Mouse (Mus musculus) C2C12 (cell line): ENCODE data around the gene Foxo1. TPM values are rescaled to one million over a fixed set of nuclear protein-coding genes. Genes with fewer than 3 reads are reported as not detected.

Experiments
- H3K27me3 ChIP-seq: one replicate; pipeline ENCODE4 v1.6.1; 2011; ENCODE audit not compliant: control insufficient read depth, insufficient read depth, insufficient read length
- H3K36me3 ChIP-seq: one replicate; pipeline ENCODE4 v1.6.1; 2011; ENCODE audit not compliant: control insufficient read depth, insufficient read depth
- H3K4me3 ChIP-seq: one replicate; pipeline ENCODE4 v1.5.1; 2011; ENCODE audit warnings: mild to moderate bottlenecking, control low read depth; ENCODE audit not compliant: poor library complexity, insufficient read depth, severe bottlenecking
- H3K79me2 ChIP-seq: one replicate; pipeline ENCODE4 v1.6.1; 2011; ENCODE audit not compliant: control insufficient read depth, insufficient read depth
- H3K79me3 ChIP-seq: one replicate; pipeline ENCODE4 v1.6.1; 2011; ENCODE audit warnings: low read depth, control low read depth
- H3ac ChIP-seq: one replicate; pipeline ENCODE3; 2011; ENCODE audit warnings: low read depth; ENCODE audit not compliant: control insufficient read depth, insufficient read length
- CEBPB ChIP-seq: IDR thresholded peaks from one replicate; pipeline ENCODE4 v1.6.1; 2011; ENCODE audit warnings: low read depth, mild to moderate bottlenecking, control low read depth, moderate library complexity
- CTCF ChIP-seq: IDR thresholded peaks from one replicate; pipeline ENCODE4 v1.5.1; 2011; ENCODE audit not compliant: control insufficient read depth, insufficient read depth, insufficient read length
- FOSL1 ChIP-seq: IDR thresholded peaks from one replicate; pipeline ENCODE4 v1.8.0; 2011; ENCODE audit warnings: mild to moderate bottlenecking, low read length; ENCODE audit not compliant: poor library complexity, insufficient read depth, severe bottlenecking
- MAX ChIP-seq: IDR thresholded peaks from one replicate; pipeline ENCODE4 v1.6.1; 2011; ENCODE audit warnings: mild to moderate bottlenecking, control low read depth
- MYOD1 ChIP-seq: IDR thresholded peaks from one replicate; pipeline ENCODE4 v1.6.1; 2011; ENCODE audit warnings: low read depth; ENCODE audit not compliant: control insufficient read depth, insufficient read length
- MYOG ChIP-seq: IDR thresholded peaks from one replicate; pipeline ENCODE4 v1.6.1; 2011; ENCODE audit not compliant: control insufficient read depth, insufficient read length; ENCODE audit errors: extremely low read depth
- USF1 ChIP-seq: IDR thresholded peaks from one replicate; pipeline ENCODE4 v1.6.1; 2011; ENCODE audit warnings: low read depth, mild to moderate bottlenecking, control low read depth, moderate library complexity
- polyA plus RNA-seq: library from polyadenylated mRNA; unstranded; fragments of >200 nt; fragmentation: generic; extraction: Trizol; gene quantifications from one replicate; pipeline ENCODE4 v1.2.1, GENCODE M21; 2012; ENCODE audit warnings: missing spikeins

The Foxo1 gene
- polyA plus RNA-seq, 1 experiment, result 5.9 TPM

DNA sequence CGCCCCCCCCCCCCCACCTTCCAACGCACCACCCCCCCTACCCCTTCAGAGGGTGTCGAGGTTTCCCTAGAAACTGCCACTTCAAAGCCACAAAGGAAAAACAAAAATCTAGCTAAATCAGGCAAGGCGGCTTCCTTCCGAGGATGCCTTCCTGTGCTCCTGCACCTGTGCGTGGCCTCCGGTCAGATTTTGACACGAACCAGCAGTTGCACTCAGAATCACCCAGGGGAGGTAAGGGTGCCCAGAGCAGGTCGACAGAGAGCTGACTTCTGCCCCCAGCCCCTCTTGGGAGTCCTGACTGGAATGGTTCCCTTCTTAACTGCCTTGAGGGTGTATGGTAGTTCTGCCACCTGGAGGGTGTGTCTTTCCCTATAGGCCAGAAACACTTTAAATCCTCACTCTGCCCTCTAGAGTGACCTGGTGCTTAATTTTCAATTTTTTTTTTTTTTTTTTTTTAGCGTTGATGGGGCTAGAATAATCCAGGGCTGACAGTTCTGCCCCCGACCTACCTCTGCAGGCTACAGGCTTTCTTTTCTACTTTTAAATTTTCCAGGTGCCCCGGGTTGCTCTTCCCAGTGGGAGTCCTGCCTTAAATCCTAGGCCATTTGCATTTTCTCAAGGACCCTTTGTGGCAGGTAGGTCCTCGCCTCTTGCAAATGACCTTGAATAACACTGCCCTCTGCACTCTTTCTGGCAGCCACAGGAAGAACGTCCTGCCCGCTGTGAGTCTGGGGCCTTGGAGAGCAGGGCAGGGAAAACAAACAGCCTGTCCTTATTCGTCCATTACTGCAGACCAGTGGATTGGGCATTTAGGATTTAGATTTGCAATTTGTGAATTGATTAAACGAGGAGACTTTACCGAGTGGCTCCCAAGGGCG is 132.4 kb downstream of the Foxo1 start:
- H3K27me3 ChIP-seq, result no peaks in the 10 kb centered on the region
- TF ChIP-seq CTCF (no peak), MYOD1 (no peak), MAX (no peak), FOSL1 (no peak), CEBPB (no peak), USF1 (no peak), MYOG (no peak)
- H3K79me3 ChIP-seq, result no peaks in the 10 kb centered on the region
- H3ac ChIP-seq, result no peak overlapping the region
- no peaks in the 10 kb centered on the region for H3K79me2 ChIP-seq
- no peak overlapping the region for H3K4me3 ChIP-seq
- no peaks in the 10 kb centered on the region for H3K36me3 ChIP-seq

DNA sequence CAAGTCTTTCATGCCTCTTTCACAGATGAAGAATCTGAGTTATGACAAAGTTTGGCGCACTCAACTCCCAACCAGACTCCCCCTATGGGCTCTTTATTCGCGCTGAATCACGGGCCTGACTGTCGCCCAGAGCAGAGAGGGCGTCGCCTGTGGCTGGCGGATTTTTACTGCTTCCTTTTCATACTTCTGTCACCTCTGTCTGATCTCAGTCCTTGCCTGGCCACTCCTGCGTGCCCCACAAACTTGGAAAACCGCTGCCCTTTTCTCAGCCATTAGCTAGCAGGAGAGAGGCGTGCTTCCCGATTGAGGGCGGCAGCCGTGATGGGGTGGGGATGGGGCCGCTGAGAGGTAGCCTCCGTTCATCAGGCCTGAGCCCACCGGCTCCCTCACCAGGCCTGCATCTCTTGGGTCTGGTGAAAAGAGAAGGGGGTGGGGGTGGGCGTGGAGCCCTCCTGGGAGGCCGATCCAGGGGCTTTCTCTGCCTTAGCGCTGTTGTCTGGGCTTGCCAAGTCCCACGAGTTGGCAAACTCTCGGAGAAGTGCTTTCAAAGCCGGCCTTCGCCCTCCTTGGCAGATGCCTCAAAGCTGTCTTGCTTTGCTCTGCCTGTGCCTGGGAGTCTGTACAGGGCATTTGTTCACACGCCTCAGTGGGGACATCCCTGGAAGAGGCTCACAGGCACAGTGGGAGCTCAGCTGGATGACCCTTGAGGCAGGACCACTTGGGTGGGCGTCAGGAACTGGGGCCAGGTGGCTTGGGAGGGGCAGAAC is 133.2 kb downstream of the Foxo1 start:
- Histone ChIP-seq H3ac (peak overlapping the region; percentile 6), H3K79me2 (no peaks in the 10 kb centered on the region), H3K27me3 (no peaks in the 10 kb centered on the region), H3K4me3 (no peak overlapping the region), H3K36me3 (no peaks in the 10 kb centered on the region), H3K79me3 (no peaks in the 10 kb centered on the region)
- TF ChIP-seq MAX (peak; percentile 6), CEBPB (no peak)

Other genes starting within 250 kb of the Foxo1 start
- 2.2 TPM for gene Maml3, start 163.3 kb upstream of the Foxo1 start, polyA plus RNA-seq